Comparison of ENCODE assay signal across 8 mouse cellular contexts in the genomic region with DNA sequence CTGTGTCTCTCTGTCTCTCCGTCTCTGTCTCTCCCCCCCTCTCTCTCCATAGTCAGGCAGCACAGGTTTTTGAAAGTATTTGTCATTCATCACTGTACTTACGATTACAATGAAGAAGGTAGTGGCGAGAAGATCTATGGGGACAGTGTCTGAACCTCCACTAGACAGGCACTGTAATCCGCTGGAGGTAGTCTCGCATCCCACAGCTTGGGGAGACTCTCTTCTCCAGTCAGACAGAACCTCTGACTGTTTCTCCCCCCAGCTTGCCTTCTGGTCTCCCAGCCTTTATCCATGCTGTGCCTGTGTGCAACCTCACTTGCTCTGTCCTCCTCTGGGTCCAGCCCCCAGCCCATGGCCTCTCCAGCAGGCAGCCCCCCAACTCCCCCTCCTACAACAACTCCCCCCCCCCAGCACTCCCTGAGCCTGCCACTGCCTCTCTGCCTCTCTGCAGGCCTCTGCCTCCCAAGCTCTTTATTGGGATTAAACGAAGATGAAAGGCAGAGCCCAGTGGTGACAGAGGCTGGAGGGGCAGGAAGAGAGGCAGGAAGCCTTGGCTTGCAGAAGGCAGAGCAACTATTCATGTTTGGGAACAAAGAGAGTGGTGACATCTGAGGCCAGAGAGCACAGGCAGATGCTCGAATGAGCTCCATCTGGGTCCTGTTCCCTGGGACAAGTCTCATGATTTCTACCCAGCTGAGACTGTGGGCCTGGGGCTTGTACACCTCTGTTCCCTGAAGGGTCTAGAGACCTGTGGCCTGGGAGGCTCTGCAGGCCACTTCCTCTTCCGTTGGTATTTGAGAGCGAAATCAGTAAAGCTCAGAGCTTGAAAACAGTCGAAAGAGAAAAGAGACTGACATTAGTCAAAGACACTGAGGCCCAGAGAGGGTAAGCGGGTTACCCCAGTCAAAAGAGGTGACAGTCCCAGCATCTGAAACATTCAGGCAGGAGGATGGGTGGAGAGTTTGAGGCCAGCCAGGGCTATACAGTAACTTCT. TPM values are rescaled to one million over a fixed set of nuclear protein-coding genes. Genes with fewer than 3 reads are reported as not detected.
DNase-seq lines count a peak whose midpoint lies in the region; ATAC-seq and TF ChIP-seq lines count a peak whose summit lies in the region.

No protein-coding gene starts in this region.

- peak; percentile 34; the same call in 1 of the 2 replicates for ATAC-seq in heart, embryonic 12.5 days (ENCODE audit: insufficient number of reproducible peaks, low FRiP score)
- no peak for ATAC-seq in liver, embryonic 14.5 days (ENCODE audit: insufficient read depth)

- H3K9me3 ChIP-seq in heart, embryonic 12.5 days (replicated peaks), result no peaks in the 10 kb centered on the region
- H3K9me3 ChIP-seq in liver, embryonic 14.5 days (ENCODE audit: control insufficient read depth, low read length), result no peaks in the 10 kb centered on the region

- peak overlapping the region; percentile 35 for H3K27ac ChIP-seq in heart, embryonic 12.5 days (ENCODE audit: poor library complexity, severe bottlenecking)
- H3K27ac ChIP-seq in liver, embryonic 14.5 days, result no peak overlapping the region

- no peaks in the 10 kb centered on the region for H3K36me3 ChIP-seq in heart, embryonic 12.5 days
- H3K36me3 ChIP-seq in liver, embryonic 14.5 days (replicated peaks; ENCODE audit: control insufficient read depth, insufficient read depth, low read depth), result no peaks in the 10 kb centered on the region

- 38% methylated on average over 11 of the region's 11 CpGs for WGBS in heart, embryonic 12.5 days
- WGBS in liver, embryonic 14.5 days (ENCODE audit: insufficient replicate concordance), result 39% methylated on average over 11 of the region's 11 CpGs

- DNase-seq in heart, postnatal 25 days (ENCODE audit: low spot score), result no peak
- peak; percentile 42 for DNase-seq in thymus, postnatal 0 days (ENCODE audit: low spot score)
- DNase-seq in thymus, postnatal 10 days (ENCODE audit: low spot score in 2 of 2), result no peak
- DNase-seq in liver, embryonic 14.5 days (ENCODE audit: low read depth in 3 of 3, low spot score in 3 of 3), result no peak
- DNase-seq in thymus, postnatal 36 days, result peak; percentile 17 to 18
- no peak for DNase-seq in cerebellum, adult 9-10 months
- DNase-seq in frontal cortex, postnatal 25 days (ENCODE audit: low spot score in 2 of 2), result no peak

- 0 out of 2 replicates have a peak overlapping the region, but pooled peaks have one; percentile 15 for H3K9ac ChIP-seq in heart, embryonic 12.5 days
- no peak overlapping the region for H3K9ac ChIP-seq in liver, embryonic 14.5 days (replicated peaks)

- peak overlapping the region; percentile 2; the same call in 1 of the 2 replicates for H3K4me2 ChIP-seq in heart, embryonic 12.5 days
- H3K4me2 ChIP-seq in liver, embryonic 14.5 days (ENCODE audit: low read depth), result peak overlapping the region; percentile 24

- TF ChIP-seq CTCF in liver, embryonic 14.5 days (IDR thresholded peaks at IDR 0.05; ENCODE audit: low read depth), result no peak

- H3K4me1 ChIP-seq in heart, embryonic 12.5 days (replicated peaks), result peaks cover 70% of the 10 kb centered on the region
- no peaks in the 10 kb centered on the region for H3K4me1 ChIP-seq in liver, embryonic 14.5 days (replicated peaks; ENCODE audit: control insufficient read depth in 2 of 2, insufficient read depth in 2 of 2, low read length in 1 of 2)

- peaks cover 56% of the 10 kb centered on the region for H3K27me3 ChIP-seq in heart, embryonic 12.5 days (replicated peaks)
- H3K27me3 ChIP-seq in liver, embryonic 14.5 days (ENCODE audit: control insufficient read depth, insufficient read depth, low read length), result no peaks in the 10 kb centered on the region

- intact Hi-C loops in heart, postnatal 25 days (cut with DNase I), result no loop called here

- H3K4me3 ChIP-seq in heart, embryonic 12.5 days, result no peak overlapping the region
- H3K4me3 ChIP-seq in liver, embryonic 14.5 days (ENCODE audit: insufficient read depth in 1 of 2, low read depth in 2 of 2, low read length in 2 of 2), result no peak overlapping the region

- no peak for TF ChIP-seq EP300 in liver, embryonic 14.5 days (IDR thresholded peaks at IDR 0.05; ENCODE audit: low read depth)

RNA-seq across cellular contexts. Expression of a gene that starts 3.1 kb away (rescaled TPM):
- 1.7 and 1.9 TPM in 2 replicates for polyA plus RNA-seq in heart, embryonic 12.5 days (2016; fragmentation: Nextera tagmentation; extraction: Ambion mirVana)
- total RNA-seq in heart, postnatal 25 days (2021), result 1 to 10 TPM; 2.9 TPM
- polyA plus RNA-seq in thymus, postnatal 0 days (2015; fragmentation: Nextera tagmentation; extraction: Ambion mirVana), result 3.2 and 3.6 TPM in 2 replicates
- 3.6 TPM in 2 replicates for polyA plus RNA-seq in liver, embryonic 14.5 days (2012; rRNA removed)
- 5.0 and 5.9 TPM in 2 replicates for polyA plus RNA-seq in liver, embryonic 14.5 days (2014; fragmentation: Nextera tagmentation; extraction: Ambion mirVana)

RNA-seq across cellular contexts. Expression of a gene that starts 42.4 kb away (rescaled TPM):
- polyA plus RNA-seq in heart, embryonic 12.5 days (2016; fragmentation: Nextera tagmentation; extraction: Ambion mirVana), result 5.4 and 6.4 TPM in 2 replicates
- total RNA-seq in heart, postnatal 25 days (2021), result 10 to 100 TPM; 52.2 to 55.8 TPM
- polyA plus RNA-seq in thymus, postnatal 0 days (2015; fragmentation: Nextera tagmentation; extraction: Ambion mirVana), result 9.9 and 13.1 TPM in 2 replicates
- 4.3 and 5.7 TPM in 2 replicates for polyA plus RNA-seq in liver, embryonic 14.5 days (2012; rRNA removed)
- 2.9 and 3.2 TPM in 2 replicates for polyA plus RNA-seq in liver, embryonic 14.5 days (2014; fragmentation: Nextera tagmentation; extraction: Ambion mirVana)

RNA-seq across cellular contexts. Expression of a gene that starts 59.3 kb away (rescaled TPM):
- 58.9 and 68.8 TPM in 2 replicates for polyA plus RNA-seq in heart, embryonic 12.5 days (2016; fragmentation: Nextera tagmentation; extraction: Ambion mirVana)
- total RNA-seq in heart, postnatal 25 days (2021), result 10 to 100 TPM; 40.5 to 44.8 TPM
- 74.8 and 83.2 TPM in 2 replicates for polyA plus RNA-seq in thymus, postnatal 0 days (2015; fragmentation: Nextera tagmentation; extraction: Ambion mirVana)
- 6.9 and 12.4 TPM in 2 replicates for polyA plus RNA-seq in liver, embryonic 14.5 days (2012; rRNA removed)
- 14.8 and 17.2 TPM in 2 replicates for polyA plus RNA-seq in liver, embryonic 14.5 days (2014; fragmentation: Nextera tagmentation; extraction: Ambion mirVana)

Comparison
In these comparisons a context has a peak if more than half of its experiments do, and no peak if none do; other contexts are left out.
1. DNase-seq: peak in thymus, postnatal 0 days (single experiment) and thymus, postnatal 36 days (2 of 2); none in heart, postnatal 25 days (single experiment), thymus, postnatal 10 days (0 of 2), liver, embryonic 14.5 days (0 of 3), cerebellum, adult 9-10 months (single experiment) and frontal cortex, postnatal 25 days (0 of 2).